Mouse (Mus musculus) E14TG2a.4 (cell line): ENCODE results near the gene Sigirr.

Source experiments
- CTCF ChIP-seq: conservative IDR thresholded peaks from 2 replicates; pipeline ENCODE4 v1.5.1; 2014; ENCODE audit warnings: low read length
- NANOG ChIP-seq: IDR thresholded peaks from 2 replicates; pipeline ENCODE4 v1.6.1; 2014; ENCODE audit warnings: borderline replicate concordance, low read length, mixed read lengths

DNA sequence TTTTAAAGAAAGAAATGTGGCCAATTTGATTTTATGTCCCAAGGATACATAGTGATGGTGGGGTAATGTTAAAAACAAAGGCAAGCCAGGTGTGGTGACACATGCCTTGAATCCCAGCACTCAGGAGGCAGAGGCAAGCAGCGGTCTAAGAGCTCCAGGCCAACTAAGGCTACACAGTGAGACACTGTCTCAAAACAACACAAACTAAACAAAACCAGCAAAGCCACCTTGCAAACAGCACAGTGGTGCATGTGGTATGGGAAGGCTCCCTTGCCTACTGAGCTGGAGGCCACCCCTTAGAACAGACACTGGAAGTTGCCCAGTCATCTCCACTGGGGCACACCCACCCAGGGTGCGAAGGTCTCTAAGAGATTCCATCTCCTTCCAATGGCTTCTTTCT lies 40.4 kb downstream of the Sigirr start:
- no peak for TF ChIP-seq CTCF
- TF ChIP-seq NANOG, result no peak
